In genomic region chr9:111556699-111557098, GRCm38 (mm10) we compare ENCODE assay signal across 22 mouse cellular contexts.
A peak's percentile ranks its signal among the peaks of the same experiment; 100 is the strongest.
DNase-seq lines count a peak whose midpoint lies in the region; ATAC-seq lines count a peak whose summit lies in the region.
"Had no signal": no experiment of that assay in that cellular context is flagged by ENCODE, and none has a peak within 500 bp of the region (broad histone marks: within the 10 kb centered on the region; RNA-seq: fewer than 3 reads in every experiment).

No protein-coding gene starts in this region.

- DNase-seq in forebrain, embryonic 14.5 days (ENCODE audit: low spot score): no peak
- DNase-seq in heart, adult 11 months: peak; percentile 44
- DNase-seq in heart, adult 8-10 months (ENCODE audit: low spot score): no peak
- DNase-seq in heart, adult 18-20 months: no peak
- DNase-seq in midbrain, embryonic 10.5 days (ENCODE audit: low spot score): no peak
- DNase-seq: adrenal gland, adult 2 months; adrenal gland, postnatal 10 days; adrenal gland, postnatal 25 days; cerebellum, adult 11 months; cerebellum, adult 18-20 months; cerebellum, adult 8-10 months; cerebellum, adult 9-11 months; cerebellum, postnatal 14 days; cerebellum, postnatal 36 days; embryo, embryonic 11 days had no signal

- H3K4me3 ChIP-seq in forebrain, embryonic 16.5 days (replicated peaks; ENCODE audit: low read length): no peak overlapping the region
- no peak overlapping the region for H3K4me3 ChIP-seq in forebrain, embryonic 14.5 days (ENCODE audit: low read depth, low read length)
- H3K4me3 ChIP-seq in heart, embryonic 12.5 days: no peak overlapping the region
- H3K4me3 ChIP-seq in midbrain, embryonic 15.5 days: no peak overlapping the region
- H3K4me3 ChIP-seq in midbrain, embryonic 10.5 days: no peak overlapping the region
- H3K4me3 ChIP-seq: embryonic facial prominence, embryonic 13.5 days; embryonic facial prominence, embryonic 15.5 days; erythroblast, embryonic 14.5 days; forebrain, embryonic 13.5 days had no signal

- no peaks in the 10 kb centered on the region for H3K4me1 ChIP-seq in forebrain, embryonic 16.5 days (replicated peaks; ENCODE audit: control insufficient read depth, insufficient read depth, low read length)
- H3K4me1 ChIP-seq in forebrain, embryonic 14.5 days (ENCODE audit: control insufficient read depth, insufficient read depth, low read length): no peaks in the 10 kb centered on the region
- H3K4me1 ChIP-seq in heart, embryonic 12.5 days (replicated peaks): 0 out of 2 replicates have a peak, but pooled peaks cover 7% of the 10 kb centered on the region
- H3K4me1 ChIP-seq in midbrain, embryonic 15.5 days: no peaks in the 10 kb centered on the region
- no peaks in the 10 kb centered on the region for H3K4me1 ChIP-seq in midbrain, embryonic 10.5 days
- H3K4me1 ChIP-seq: embryonic facial prominence, embryonic 13.5 days; embryonic facial prominence, embryonic 15.5 days; forebrain, embryonic 13.5 days had no signal

- H3K4me2 ChIP-seq in forebrain, embryonic 16.5 days (ENCODE audit: low read length): no peak overlapping the region
- H3K4me2 ChIP-seq in forebrain, embryonic 14.5 days (ENCODE audit: low read length): no peak overlapping the region
- no peak overlapping the region for H3K4me2 ChIP-seq in heart, embryonic 12.5 days
- no peak overlapping the region for H3K4me2 ChIP-seq in midbrain, embryonic 15.5 days
- H3K4me2 ChIP-seq: embryonic facial prominence, embryonic 13.5 days; embryonic facial prominence, embryonic 15.5 days; forebrain, embryonic 13.5 days had no signal

- no peak overlapping the region for H3K9ac ChIP-seq in forebrain, embryonic 16.5 days (replicated peaks; ENCODE audit: low read depth, low read length)
- H3K9ac ChIP-seq in forebrain, embryonic 14.5 days (ENCODE audit: low read length): no peak overlapping the region
- H3K9ac ChIP-seq in heart, embryonic 12.5 days: no peak overlapping the region
- no peak overlapping the region for H3K9ac ChIP-seq in midbrain, embryonic 15.5 days
- H3K9ac ChIP-seq: embryonic facial prominence, embryonic 13.5 days; embryonic facial prominence, embryonic 15.5 days; forebrain, embryonic 13.5 days had no signal

- 64% methylated on average over 3 of the region's 3 CpGs for WGBS in forebrain, embryonic 16.5 days
- WGBS in forebrain, embryonic 14.5 days: 77% methylated on average over 3 of the region's 3 CpGs
- 36% methylated on average over 3 of the region's 3 CpGs for WGBS in heart, embryonic 12.5 days
- WGBS in midbrain, embryonic 15.5 days: 67% methylated on average over 3 of the region's 3 CpGs
- 84% methylated on average over 3 of the region's 3 CpGs for WGBS in midbrain, embryonic 10.5 days

- 0 out of 2 replicates have a peak, but pooled peaks have one; percentile 20 for ATAC-seq in forebrain, embryonic 16.5 days
- ATAC-seq in forebrain, embryonic 14.5 days: no peak
- ATAC-seq in heart, embryonic 12.5 days (ENCODE audit: insufficient number of reproducible peaks, low FRiP score): peak; percentile 51; the same call in 1 of the 2 replicates
- ATAC-seq in midbrain, embryonic 15.5 days (replicated peaks): no peak
- ATAC-seq: forebrain, embryonic 13.5 days had no signal

- no peaks in the 10 kb centered on the region for H3K36me3 ChIP-seq in forebrain, embryonic 16.5 days (ENCODE audit: control insufficient read depth, insufficient read depth)
- H3K36me3 ChIP-seq in forebrain, embryonic 14.5 days (ENCODE audit: control insufficient read depth, insufficient read depth, low read length): no peaks in the 10 kb centered on the region
- no peaks in the 10 kb centered on the region for H3K36me3 ChIP-seq in heart, embryonic 12.5 days
- no peaks in the 10 kb centered on the region for H3K36me3 ChIP-seq in midbrain, embryonic 15.5 days (replicated peaks)
- no peaks in the 10 kb centered on the region for H3K36me3 ChIP-seq in midbrain, embryonic 10.5 days
- H3K36me3 ChIP-seq: embryonic facial prominence, embryonic 13.5 days; embryonic facial prominence, embryonic 15.5 days had no signal

- no peaks in the 10 kb centered on the region for H3K9me3 ChIP-seq in forebrain, embryonic 16.5 days (ENCODE audit: control insufficient read depth, low read length)
- H3K9me3 ChIP-seq in forebrain, embryonic 14.5 days (replicated peaks; ENCODE audit: control insufficient read depth, low read length): no peaks in the 10 kb centered on the region
- no peaks in the 10 kb centered on the region for H3K9me3 ChIP-seq in heart, embryonic 12.5 days (replicated peaks)
- no peaks in the 10 kb centered on the region for H3K9me3 ChIP-seq in midbrain, embryonic 15.5 days
- H3K9me3 ChIP-seq in midbrain, embryonic 10.5 days (replicated peaks): no peaks in the 10 kb centered on the region
- H3K9me3 ChIP-seq: embryonic facial prominence, embryonic 13.5 days; embryonic facial prominence, embryonic 15.5 days; forebrain, embryonic 13.5 days had no signal

- no peaks in the 10 kb centered on the region for H3K27me3 ChIP-seq in forebrain, embryonic 16.5 days (replicated peaks; ENCODE audit: control insufficient read depth, insufficient read depth, low read length)
- H3K27me3 ChIP-seq in forebrain, embryonic 14.5 days (replicated peaks; ENCODE audit: control insufficient read depth, insufficient read depth, low read length): no peaks in the 10 kb centered on the region
- no peaks in the 10 kb centered on the region for H3K27me3 ChIP-seq in heart, embryonic 12.5 days (replicated peaks)
- no peaks in the 10 kb centered on the region for H3K27me3 ChIP-seq in midbrain, embryonic 15.5 days (replicated peaks)
- no peaks in the 10 kb centered on the region for H3K27me3 ChIP-seq in midbrain, embryonic 10.5 days (ENCODE audit: low read depth, poor library complexity, severe bottlenecking)
- H3K27me3 ChIP-seq: embryonic facial prominence, embryonic 13.5 days; embryonic facial prominence, embryonic 15.5 days; forebrain, embryonic 13.5 days had no signal

- H3K27ac ChIP-seq in forebrain, embryonic 16.5 days (ENCODE audit: low read length): 0 out of 2 replicates have a peak overlapping the region, but pooled peaks have one; percentile 16
- no peak overlapping the region for H3K27ac ChIP-seq in forebrain, embryonic 14.5 days (ENCODE audit: low read depth, low read length)
- no peak overlapping the region for H3K27ac ChIP-seq in heart, embryonic 12.5 days (ENCODE audit: poor library complexity, severe bottlenecking)
- peak overlapping the region; percentile 45; the same call in 1 of the 2 replicates for H3K27ac ChIP-seq in midbrain, embryonic 15.5 days
- no peak overlapping the region for H3K27ac ChIP-seq in midbrain, embryonic 10.5 days (replicated peaks)
- H3K27ac ChIP-seq: embryonic facial prominence, embryonic 13.5 days; embryonic facial prominence, embryonic 15.5 days; forebrain, embryonic 13.5 days had no signal

Comparison
In these comparisons a context has a peak if more than half of its experiments do, and no peak if none do; other contexts are left out.
1. ATAC-seq: peak in forebrain, embryonic 16.5 days (single experiment) and heart, embryonic 12.5 days (single experiment); none in forebrain, embryonic 14.5 days (single experiment) and midbrain, embryonic 15.5 days (single experiment).
2. H3K27ac ChIP-seq: peak in forebrain, embryonic 16.5 days (single experiment) and midbrain, embryonic 15.5 days (single experiment); none in forebrain, embryonic 14.5 days (single experiment), heart, embryonic 12.5 days (single experiment) and midbrain, embryonic 10.5 days (single experiment).